In genomic region chr6:124308935-124309334, GRCm38 (mm10) we compare ENCODE assay signal across 24 mouse cellular contexts. TPM values are rescaled to one million over a fixed set of nuclear protein-coding genes. Genes with fewer than 3 reads are reported as not detected.
DNase-seq lines count a peak whose midpoint lies in the region; ATAC-seq and TF ChIP-seq lines count a peak whose summit lies in the region.
"Had no signal": no experiment of that assay in that cellular context is flagged by ENCODE, and none has a peak within 500 bp of the region (broad histone marks: within the 10 kb centered on the region; RNA-seq: fewer than 3 reads in every experiment).

No protein-coding gene starts in this region.

- H3K27ac ChIP-seq in forebrain, postnatal 0 days (ENCODE audit: low read depth, low read length), result no peak overlapping the region
- no peak overlapping the region for H3K27ac ChIP-seq in forebrain, embryonic 14.5 days (ENCODE audit: low read depth, low read length)
- H3K27ac ChIP-seq: left cerebral cortex, adult 2 months; limb, embryonic 15.5 days; midbrain, embryonic 12.5 days; neural tube, embryonic 15.5 days; stomach, embryonic 15.5 days had no signal

- no peak for DNase-seq in forebrain, postnatal 0 days
- no peak for DNase-seq in forebrain, embryonic 14.5 days (ENCODE audit: low spot score)
- peak; percentile 20 to 54 for DNase-seq in layer of hippocampus, postnatal 14 days (ENCODE audit: low spot score in 2 of 2)
- DNase-seq in layer of hippocampus, adult 18-20 months (ENCODE audit: low spot score in 2 of 2), result no peak
- peak; percentile 16 for DNase-seq in adipocyte (ENCODE audit: low spot score)
- peak; percentile 13 to 25 for DNase-seq in cerebellum, postnatal 36 days
- DNase-seq in lung, adult 18-20 months, result no peak
- DNase-seq: adrenal gland, postnatal 14 days; heart, postnatal 10 days; kidney, postnatal 25 days; left cerebral cortex, postnatal 4 days; lung, adult 2 months; lung, postnatal 14 days; right cerebral cortex, adult 18-20 months; thymus, postnatal 36 days had no signal

- no peak overlapping the region for H3K4me2 ChIP-seq in forebrain, postnatal 0 days (ENCODE audit: low read depth)
- H3K4me2 ChIP-seq in forebrain, embryonic 14.5 days (ENCODE audit: low read length), result no peak overlapping the region
- H3K4me2 ChIP-seq: heart, embryonic 12.5 days; limb, embryonic 15.5 days; midbrain, embryonic 12.5 days; neural tube, embryonic 15.5 days; stomach, embryonic 15.5 days had no signal

- no peak overlapping the region for H3K4me3 ChIP-seq in forebrain, postnatal 0 days (ENCODE audit: low read depth, low read length)
- no peak overlapping the region for H3K4me3 ChIP-seq in forebrain, embryonic 14.5 days (ENCODE audit: low read depth, low read length)
- H3K4me3 ChIP-seq: heart, embryonic 12.5 days; left cerebral cortex, adult 2 months; limb, embryonic 15.5 days; midbrain, embryonic 12.5 days; neural tube, embryonic 15.5 days; stomach, embryonic 15.5 days had no signal

- WGBS in forebrain, postnatal 0 days, result 72% methylated on average over 8 of the region's 8 CpGs
- 85% methylated on average over 8 of the region's 8 CpGs for WGBS in forebrain, embryonic 14.5 days

- H3K27me3 ChIP-seq in forebrain, postnatal 0 days (ENCODE audit: insufficient read depth, low read length), result no peaks in the 10 kb centered on the region
- H3K27me3 ChIP-seq in forebrain, embryonic 14.5 days (replicated peaks; ENCODE audit: control insufficient read depth, insufficient read depth, low read length), result no peaks in the 10 kb centered on the region
- H3K27me3 ChIP-seq: heart, embryonic 12.5 days; limb, embryonic 15.5 days; midbrain, embryonic 12.5 days; neural tube, embryonic 15.5 days; stomach, embryonic 15.5 days had no signal

- no peak overlapping the region for H3K9ac ChIP-seq in forebrain, postnatal 0 days
- H3K9ac ChIP-seq in forebrain, embryonic 14.5 days (ENCODE audit: low read length), result no peak overlapping the region
- H3K9ac ChIP-seq: heart, embryonic 12.5 days; limb, embryonic 15.5 days; midbrain, embryonic 12.5 days; neural tube, embryonic 15.5 days; stomach, embryonic 15.5 days had no signal

- H3K36me3 ChIP-seq in forebrain, postnatal 0 days (ENCODE audit: insufficient read depth), result no peaks in the 10 kb centered on the region
- no peaks in the 10 kb centered on the region for H3K36me3 ChIP-seq in forebrain, embryonic 14.5 days (ENCODE audit: control insufficient read depth, insufficient read depth, low read length)
- H3K36me3 ChIP-seq: heart, embryonic 12.5 days; limb, embryonic 15.5 days; midbrain, embryonic 12.5 days; neural tube, embryonic 15.5 days; stomach, embryonic 15.5 days had no signal

- H3K9me3 ChIP-seq in forebrain, postnatal 0 days (ENCODE audit: low read length), result no peaks in the 10 kb centered on the region
- H3K9me3 ChIP-seq in forebrain, embryonic 14.5 days (replicated peaks; ENCODE audit: control insufficient read depth, low read length), result no peaks in the 10 kb centered on the region
- H3K9me3 ChIP-seq: heart, embryonic 12.5 days; limb, embryonic 15.5 days; midbrain, embryonic 12.5 days; neural tube, embryonic 15.5 days; stomach, embryonic 15.5 days had no signal

- H3K4me1 ChIP-seq in forebrain, postnatal 0 days (ENCODE audit: insufficient read depth), result no peaks in the 10 kb centered on the region
- H3K4me1 ChIP-seq in forebrain, embryonic 14.5 days (ENCODE audit: control insufficient read depth, insufficient read depth, low read length), result no peaks in the 10 kb centered on the region
- H3K4me1 ChIP-seq: heart, embryonic 12.5 days; limb, embryonic 15.5 days; midbrain, embryonic 12.5 days; neural tube, embryonic 15.5 days; stomach, embryonic 15.5 days had no signal

- TF ChIP-seq CTCF in forebrain, postnatal 0 days (IDR thresholded peaks at IDR 0.05; ENCODE audit: low read depth), result no peak

- ATAC-seq in forebrain, postnatal 0 days, result 0 out of 2 replicates have a peak, but pooled peaks have one; percentile 18
- no peak for ATAC-seq in forebrain, embryonic 14.5 days
- ATAC-seq: forebrain, embryonic 16.5 days; intestine, postnatal 0 days had no signal

RNA-seq across cellular contexts. Expression of gene Cd163, which starts 4.5 kb away (rescaled TPM):
- total RNA-seq in forebrain, postnatal 0 days (2014; rRNA removed), result 2.8 and 5.0 TPM in 2 replicates
- polyA plus RNA-seq in forebrain, postnatal 0 days (2015; fragmentation: Nextera tagmentation; extraction: Ambion mirVana), result 1.1 and 1.6 TPM in 2 replicates
- 0.08 and 0.37 TPM in 2 replicates for polyA plus RNA-seq in forebrain, embryonic 14.5 days (2014; fragmentation: Nextera tagmentation; extraction: Ambion mirVana)
- 1 to 10 TPM; 3.7 to 3.9 TPM for total RNA-seq in layer of hippocampus, postnatal 14 days (2021)
- 1 to 10 TPM; 1.7 to 2.2 TPM for total RNA-seq in layer of hippocampus, adult 18-20 months (2021)
- polyA plus RNA-seq: heart, embryonic 12.5 days; hindbrain, embryonic 11.5 days had no signal

Comparison
In these comparisons a context has a peak if more than half of its experiments do, and no peak if none do; other contexts are left out.
1. DNase-seq: peak in layer of hippocampus, postnatal 14 days (2 of 2), adipocyte (single experiment) and cerebellum, postnatal 36 days (2 of 2); none in forebrain, postnatal 0 days (single experiment), forebrain, embryonic 14.5 days (single experiment), layer of hippocampus, adult 18-20 months (0 of 2) and lung, adult 18-20 months (0 of 2).